In genomic region chr17:27931826-27932225, GRCm38 (mm10) we compare ENCODE assay signal across 17 mouse cellular contexts.
"Had no signal": no experiment of that assay in that cellular context is flagged by ENCODE, and none has a peak within 500 bp of the region (broad histone marks: within the 10 kb centered on the region; RNA-seq: fewer than 3 reads in every experiment).

No protein-coding gene starts in this region.

- H3K27ac ChIP-seq: lung, embryonic 15.5 days; midbrain, embryonic 10.5 days; midbrain, embryonic 12.5 days; neural tube, embryonic 13.5 days; neural tube, embryonic 15.5 days; stomach, embryonic 15.5 days; stomach, postnatal 0 days had no signal

- H3K4me1 ChIP-seq: midbrain, embryonic 12.5 days had no signal

- H3K9ac ChIP-seq: lung, embryonic 15.5 days; midbrain, embryonic 12.5 days; neural tube, embryonic 13.5 days; neural tube, embryonic 15.5 days; stomach, embryonic 15.5 days had no signal

- DNase-seq: lung, adult 18-20 months; lung, postnatal 10 days; lung, postnatal 4 days; midbrain, embryonic 14.5 days; right cerebral cortex, postnatal 14 days; thymus, adult 2 months; thymus, postnatal 25 days; thymus, postnatal 4 days had no signal

- ATAC-seq: midbrain, embryonic 16.5 days had no signal

- H3K36me3 ChIP-seq: lung, embryonic 15.5 days; midbrain, embryonic 10.5 days; neural tube, embryonic 15.5 days had no signal

- H3K27me3 ChIP-seq: lung, embryonic 15.5 days; midbrain, embryonic 12.5 days; neural tube, embryonic 13.5 days; neural tube, embryonic 15.5 days; stomach, embryonic 15.5 days had no signal

- H3K4me3 ChIP-seq: lung, embryonic 15.5 days; midbrain, embryonic 10.5 days; midbrain, embryonic 12.5 days; myocyte; neural tube, embryonic 13.5 days; neural tube, embryonic 15.5 days; stomach, embryonic 15.5 days had no signal

- H3K4me2 ChIP-seq: lung, embryonic 15.5 days; midbrain, embryonic 12.5 days; neural tube, embryonic 13.5 days; neural tube, embryonic 15.5 days; stomach, embryonic 15.5 days had no signal

- H3K9me3 ChIP-seq: lung, embryonic 15.5 days; midbrain, embryonic 10.5 days; midbrain, embryonic 12.5 days; neural tube, embryonic 13.5 days; neural tube, embryonic 15.5 days; stomach, embryonic 15.5 days had no signal
